Comparison of ENCODE assay signal across 8 mouse cellular contexts in genomic region chr16:13672386-13672898, GRCm38 (mm10). TPM values are rescaled to one million over a fixed set of nuclear protein-coding genes. Genes with fewer than 3 reads are reported as not detected.
DNase-seq lines count a peak whose midpoint lies in the region; ATAC-seq and TF ChIP-seq lines count a peak whose summit lies in the region.

No protein-coding gene starts in this region.

- peak overlapping the region; percentile 87 for H3K4me3 ChIP-seq in left cerebral cortex, adult 2 months
- H3K4me3 ChIP-seq in cortical plate, adult 2 months (ENCODE audit: insufficient read depth, low read length) = peak overlapping the region; percentile 65
- H3K4me3 ChIP-seq in intestine, embryonic 16.5 days (ENCODE audit: low read length) = peak overlapping the region; percentile 73
- H3K4me3 ChIP-seq in limb, embryonic 15.5 days = peak overlapping the region; percentile 97
- peak overlapping the region; percentile 75 for H3K4me3 ChIP-seq in midbrain, embryonic 16.5 days (ENCODE audit: low read depth, low read length)

- peak overlapping the region; percentile 90 for H3K27ac ChIP-seq in left cerebral cortex, adult 2 months
- no peak overlapping the region for H3K27ac ChIP-seq in cortical plate, adult 2 months (ENCODE audit: insufficient read depth, low read length)
- peak overlapping the region; percentile 79 for H3K27ac ChIP-seq in intestine, embryonic 16.5 days (ENCODE audit: low read length)
- H3K27ac ChIP-seq in limb, embryonic 15.5 days = peak overlapping the region; percentile 91
- H3K27ac ChIP-seq in midbrain, embryonic 16.5 days (ENCODE audit: low read length) = peak overlapping the region; percentile 85

- H3K9me3 ChIP-seq in intestine, embryonic 16.5 days (ENCODE audit: control insufficient read depth, low read length) = no peaks in the 10 kb centered on the region
- no peaks in the 10 kb centered on the region for H3K9me3 ChIP-seq in limb, embryonic 15.5 days
- H3K9me3 ChIP-seq in midbrain, embryonic 16.5 days (replicated peaks; ENCODE audit: control insufficient read depth, low read length, poor library complexity, severe bottlenecking) = no peaks in the 10 kb centered on the region

- under 1% methylated on average over 20 of the region's 20 CpGs for WGBS in intestine, embryonic 16.5 days
- 2% methylated on average over 20 of the region's 20 CpGs for whole genome bisulfite sequencing in limb, embryonic 15.5 days
- WGBS in midbrain, embryonic 16.5 days = 2% methylated on average over 20 of the region's 20 CpGs

- no peak for TF ChIP-seq POLR2A in cortical plate, adult 2 months (IDR thresholded peaks at IDR 0.05; ENCODE audit: extremely low read depth, insufficient read depth, low read length)

- peak; percentile 20 to 26 for DNase-seq in left cerebral cortex, adult 2 months (ENCODE audit: extremely low spot score in 1 of 2, low spot score in 2 of 2)
- DNase-seq in left cerebral cortex, adult 8-10 months (ENCODE audit: low spot score in 2 of 2) = no peak
- peak; percentile 64 to 73 for DNase-seq in spleen, postnatal 36 days (ENCODE audit: low spot score in 2 of 2)

- H3K9ac ChIP-seq in intestine, embryonic 16.5 days (ENCODE audit: low read depth, low read length) = peak overlapping the region; percentile 82
- peak overlapping the region; percentile 95 for H3K9ac ChIP-seq in limb, embryonic 15.5 days
- H3K9ac ChIP-seq in midbrain, embryonic 16.5 days (ENCODE audit: low read depth, low read length) = peak overlapping the region; percentile 88

- H3K36me3 ChIP-seq in intestine, embryonic 16.5 days (ENCODE audit: control insufficient read depth, insufficient read depth, low read length) = peaks cover 4% of the 10 kb centered on the region; the same call in 1 of the 2 replicates
- H3K36me3 ChIP-seq in limb, embryonic 15.5 days = peaks cover 8% of the 10 kb centered on the region
- peaks cover 9% of the 10 kb centered on the region for H3K36me3 ChIP-seq in midbrain, embryonic 16.5 days (ENCODE audit: control insufficient read depth, insufficient read depth, low read length)

- H3K4me2 ChIP-seq in intestine, embryonic 16.5 days (ENCODE audit: low read depth, low read length) = peak overlapping the region; percentile 71
- peak overlapping the region; percentile 69 for H3K4me2 ChIP-seq in limb, embryonic 15.5 days
- peak overlapping the region; percentile 86 for H3K4me2 ChIP-seq in midbrain, embryonic 16.5 days (ENCODE audit: low read length)

- intact Hi-C loops in left cerebral cortex, adult 2 months (cut with DNase I) = no loop called here

- peak; percentile 58 for ATAC-seq in granulocyte monocyte progenitor cell, adult 5-6 weeks (replicated peaks; ENCODE audit: poor library complexity, severe bottlenecking)
- peak; percentile 83 for ATAC-seq in intestine, embryonic 16.5 days
- ATAC-seq in limb, embryonic 15.5 days (ENCODE audit: insufficient number of reproducible peaks, low FRiP score, low TSS enrichment, low read depth) = 0 out of 2 replicates have a peak, but pooled peaks have one; percentile 1
- ATAC-seq in midbrain, embryonic 16.5 days = peak; percentile 6; the same call in 1 of the 2 replicates

- TF ChIP-seq CTCF in left cerebral cortex, adult 2 months (IDR thresholded peaks at IDR 0.05) = no peak
- no peak for TF ChIP-seq CTCF in cortical plate, adult 2 months (IDR thresholded peaks at IDR 0.05; ENCODE audit: extremely low read depth, insufficient read depth, low read length)

- no peaks in the 10 kb centered on the region for H3K27me3 ChIP-seq in intestine, embryonic 16.5 days (replicated peaks; ENCODE audit: control insufficient read depth, insufficient read depth, low read length)
- no peaks in the 10 kb centered on the region for H3K27me3 ChIP-seq in limb, embryonic 15.5 days
- no peaks in the 10 kb centered on the region for H3K27me3 ChIP-seq in midbrain, embryonic 16.5 days (ENCODE audit: control insufficient read depth, insufficient read depth, low read depth, low read length)

- no peaks in the 10 kb centered on the region for H3K4me1 ChIP-seq in cortical plate, adult 2 months (ENCODE audit: control insufficient read depth, insufficient read depth, low read length)
- peaks cover 7% of the 10 kb centered on the region; the same call in 1 of the 2 replicates for H3K4me1 ChIP-seq in intestine, embryonic 16.5 days (ENCODE audit: control insufficient read depth, insufficient read depth, low read length)
- peaks cover 10% of the 10 kb centered on the region for H3K4me1 ChIP-seq in limb, embryonic 15.5 days
- peaks cover 13% of the 10 kb centered on the region for H3K4me1 ChIP-seq in midbrain, embryonic 16.5 days (ENCODE audit: control insufficient read depth, insufficient read depth, low read length)

RNA-seq across cellular contexts. Expression of gene 3110001I22Rik, which starts 0.7 kb away (rescaled TPM):
- 1 to 10 TPM; 3.9 to 5.3 TPM for total RNA-seq in left cerebral cortex, adult 2 months (2021)
- total RNA-seq in left cerebral cortex, adult 8-10 months (2022) = 1 to 10 TPM; 4.3 to 4.5 (median 4.4) TPM
- 1.1 and 2.3 TPM in 2 replicates for polyA plus RNA-seq in cortical plate, adult 2 months (2012; rRNA removed)
- 10.4 and 21.6 TPM in 2 replicates for total RNA-seq in granulocyte monocyte progenitor cell, adult 5-6 weeks (2014; fragmentation: Nextera tagmentation)
- total RNA-seq in granulocyte monocyte progenitor cell, adult 5-6 weeks (2017) = 23.8 and 25.2 TPM in 2 replicates
- polyA plus RNA-seq in intestine, embryonic 16.5 days (2015; fragmentation: Nextera tagmentation; extraction: Ambion mirVana) = 3.4 and 4.1 TPM in 2 replicates
- 4.8 and 4.9 TPM in 2 replicates for polyA plus RNA-seq in limb, embryonic 15.5 days (2015; fragmentation: Nextera tagmentation; extraction: Ambion mirVana)
- polyA plus RNA-seq in midbrain, embryonic 16.5 days (2015; fragmentation: Nextera tagmentation; extraction: Ambion mirVana) = 6.2 and 7.3 TPM in 2 replicates

RNA-seq across cellular contexts. Expression of gene Bfar, which starts 0.8 kb away (rescaled TPM):
- total RNA-seq in left cerebral cortex, adult 2 months (2021) = 10 to 100 TPM; 34.8 to 40.6 TPM
- 10 to 100 TPM; 34.8 to 39.8 (median 35.8) TPM for total RNA-seq in left cerebral cortex, adult 8-10 months (2022)
- 35.7 and 37.5 TPM in 2 replicates for polyA plus RNA-seq in cortical plate, adult 2 months (2012; rRNA removed)
- total RNA-seq in granulocyte monocyte progenitor cell, adult 5-6 weeks (2014; fragmentation: Nextera tagmentation) = 48.1 and 52.9 TPM in 2 replicates
- total RNA-seq in granulocyte monocyte progenitor cell, adult 5-6 weeks (2017) = 49.8 and 65.2 TPM in 2 replicates
- 36.6 and 38.3 TPM in 2 replicates for polyA plus RNA-seq in intestine, embryonic 16.5 days (2015; fragmentation: Nextera tagmentation; extraction: Ambion mirVana)
- 51.7 and 54.5 TPM in 2 replicates for polyA plus RNA-seq in limb, embryonic 15.5 days (2015; fragmentation: Nextera tagmentation; extraction: Ambion mirVana)
- polyA plus RNA-seq in midbrain, embryonic 16.5 days (2015; fragmentation: Nextera tagmentation; extraction: Ambion mirVana) = 52.7 and 56.4 TPM in 2 replicates

RNA-seq across cellular contexts. Expression of gene Parn, which starts 4.5 kb away (rescaled TPM):
- 10 to 100 TPM; 21.0 to 22.8 TPM for total RNA-seq in left cerebral cortex, adult 2 months (2021)
- 10 to 100 TPM; 25.5 to 31.9 (median 28.1) TPM for total RNA-seq in left cerebral cortex, adult 8-10 months (2022)
- 24.3 and 25.3 TPM in 2 replicates for polyA plus RNA-seq in cortical plate, adult 2 months (2012; rRNA removed)
- 18.8 and 32.3 TPM in 2 replicates for total RNA-seq in granulocyte monocyte progenitor cell, adult 5-6 weeks (2014; fragmentation: Nextera tagmentation)
- total RNA-seq in granulocyte monocyte progenitor cell, adult 5-6 weeks (2017) = 49.3 and 55.0 TPM in 2 replicates
- 35.8 and 39.4 TPM in 2 replicates for polyA plus RNA-seq in intestine, embryonic 16.5 days (2015; fragmentation: Nextera tagmentation; extraction: Ambion mirVana)
- polyA plus RNA-seq in limb, embryonic 15.5 days (2015; fragmentation: Nextera tagmentation; extraction: Ambion mirVana) = 39.6 and 41.4 TPM in 2 replicates
- 30.4 and 32.4 TPM in 2 replicates for polyA plus RNA-seq in midbrain, embryonic 16.5 days (2015; fragmentation: Nextera tagmentation; extraction: Ambion mirVana)

RNA-seq across cellular contexts. Expression of gene Pla2g10, which starts 58.3 kb away (rescaled TPM):
- not detected for total RNA-seq in left cerebral cortex, adult 2 months (2021)
- not detected for total RNA-seq in left cerebral cortex, adult 8-10 months (2022)
- not detected in 2 replicates for polyA plus RNA-seq in cortical plate, adult 2 months (2012; rRNA removed)
- total RNA-seq in granulocyte monocyte progenitor cell, adult 5-6 weeks (2014; fragmentation: Nextera tagmentation) = not detected in 2 replicates
- not detected in 2 replicates for total RNA-seq in granulocyte monocyte progenitor cell, adult 5-6 weeks (2017)
- 8.5 and 8.7 TPM in 2 replicates for polyA plus RNA-seq in intestine, embryonic 16.5 days (2015; fragmentation: Nextera tagmentation; extraction: Ambion mirVana)
- polyA plus RNA-seq in limb, embryonic 15.5 days (2015; fragmentation: Nextera tagmentation; extraction: Ambion mirVana) = 0.31 and 0.36 TPM in 2 replicates
- polyA plus RNA-seq in midbrain, embryonic 16.5 days (2015; fragmentation: Nextera tagmentation; extraction: Ambion mirVana) = 0.26 TPM in 1 of 2 replicates, not detected in the other

Comparison
In these comparisons a context has a peak if more than half of its experiments do, and no peak if none do; other contexts are left out.
1. DNase-seq: peak in left cerebral cortex, adult 2 months (2 of 2) and spleen, postnatal 36 days (2 of 2); none in left cerebral cortex, adult 8-10 months (0 of 2).
2. ATAC-seq: peak in every context shown above with its lines; median percentile 83 in intestine, embryonic 16.5 days; 58 in granulocyte monocyte progenitor cell, adult 5-6 weeks; 6 in midbrain, embryonic 16.5 days; 1 in limb, embryonic 15.5 days.
3. Peak in every context shown above with its lines, with median percentiles within 50 percentile points of each other: H3K4me3 ChIP-seq, H3K4me2 ChIP-seq and H3K9ac ChIP-seq.